Mouse (Mus musculus) heart, embryonic 14.5 days (tissue): ENCODE measurements around the gene 9430097D07Rik. TPM values are rescaled to one million over a fixed set of nuclear protein-coding genes. Genes with fewer than 3 reads are reported as not detected.

ENCODE experiments used
- ATAC-seq: fragments of 200-750 bp; cut with Nextera tagmentation; 2 replicates; pipeline ENCODE4 v1.8.0; 2017; ENCODE audit warnings: low read depth, moderate TSS enrichment; ENCODE audit not compliant: insufficient number of reproducible peaks, insufficient read depth, low FRiP score
- H3K27ac ChIP-seq, 2 experiments: fragments of 200-500 bp in 1 of 2; fragments of 300-500 bp in 1 of 2; sonication (generic) in 1 of 2; replicated peaks in 1 of 2; 2 replicates each; pipeline ENCODE4 v1.5.1; 2012 to 2014; ENCODE audit warnings: low read depth in 2 of 2, low read length in 2 of 2, control low read depth in 1 of 2, mild to moderate bottlenecking in 1 of 2, mixed read lengths in 1 of 2; ENCODE audit not compliant: control insufficient read depth in 1 of 2, insufficient read depth in 1 of 2
- H3K27me3 ChIP-seq: fragments of 300-500 bp; sonication (generic); 2 replicates; pipeline ENCODE4 v1.6.1; 2014; ENCODE audit warnings: mild to moderate bottlenecking, low read length, control low read depth; ENCODE audit not compliant: control insufficient read depth, insufficient read depth
- H3K36me3 ChIP-seq: fragments of 300-500 bp; sonication (generic); 2 replicates; pipeline ENCODE4 v1.6.1; 2014; ENCODE audit warnings: mild to moderate bottlenecking, control low read depth, low read length, mixed read lengths; ENCODE audit not compliant: control insufficient read depth, insufficient read depth
- H3K4me1 ChIP-seq, 2 experiments: fragments of 200-500 bp in 1 of 2; fragments of 300-500 bp in 1 of 2; sonication (generic) in 1 of 2; 2 replicates each; pipeline ENCODE4 v1.6.1; 2012 to 2014; ENCODE audit warnings: low read length in 2 of 2, control low read depth in 1 of 2, mixed read lengths in 1 of 2; ENCODE audit not compliant: control insufficient read depth in 2 of 2, insufficient read depth in 2 of 2
- H3K4me2 ChIP-seq: fragments of 300-500 bp; sonication (generic); 2 replicates; pipeline ENCODE4 v1.6.1; 2014; ENCODE audit warnings: mild to moderate bottlenecking, low read length
- H3K4me3 ChIP-seq, 2 experiments: fragments of 200-500 bp in 1 of 2; fragments of 300-500 bp in 1 of 2; sonication (generic) in 1 of 2; 2 replicates each; pipeline ENCODE4 v1.5.1; 2012 to 2014; ENCODE audit warnings: low read length in 2 of 2, mild to moderate bottlenecking in 2 of 2, control low read depth in 1 of 2, low read depth in 1 of 2, moderate library complexity in 1 of 2; ENCODE audit not compliant: control insufficient read depth in 1 of 2, insufficient read depth in 1 of 2
- H3K9ac ChIP-seq: fragments of 300-500 bp; sonication (generic); 2 replicates; pipeline ENCODE4 v1.6.1; 2014; ENCODE audit warnings: mild to moderate bottlenecking, low read length
- H3K9me3 ChIP-seq: fragments of 300-500 bp; sonication (generic); 2 replicates; pipeline ENCODE4 v1.6.1; 2016; ENCODE audit warnings: low read length, control low read depth; ENCODE audit not compliant: control insufficient read depth
- WGBS: fragments of 180-500 bp; shearing (Covaris S2); extraction: QIAGEN DNeasy Blood & Tissue Kit; methylation state at CpG from one replicate; pipeline ENCODE4 v1.1.7; 2014; 5-methylcytosine and 5-hydroxymethylcytosine counted together
- polyA plus RNA-seq: library from polyadenylated mRNA; unstranded; fragments of >200 nt; fragmentation: Nextera tagmentation; extraction: Ambion mirVana; gene quantifications from 2 replicates; pipeline ENCODE4 v1.2.1, GENCODE M21; 2014

The 9430097D07Rik gene
- polyA plus RNA-seq, 1 experiment from 2014 or later = not detected

DNA sequence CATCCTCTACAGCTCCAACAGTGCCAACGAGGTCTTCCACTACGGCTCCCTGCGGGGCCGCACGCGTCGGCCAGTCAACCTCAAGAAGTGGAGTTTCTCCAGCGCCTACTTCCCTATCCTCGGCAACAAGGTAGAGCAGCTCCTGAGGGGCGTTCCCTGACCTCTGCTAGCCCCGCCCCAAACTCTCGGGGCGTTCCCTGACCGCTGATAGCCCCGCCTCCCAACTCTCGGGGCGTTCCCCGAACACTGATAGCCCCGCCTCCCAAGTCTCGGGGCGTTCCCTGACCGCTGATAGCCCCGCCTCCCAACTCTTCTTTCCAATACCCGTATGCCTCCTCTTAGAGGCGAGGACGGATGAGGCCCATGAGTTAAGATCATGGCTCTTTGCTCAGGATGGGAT is 36.8 kb upstream of the 9430097D07Rik start:
- Histone ChIP-seq H3K27me3 (no peaks in the 10 kb centered on the region), H3K36me3 (peaks cover 43% of the 10 kb centered on the region), H3K4me3 (no peak overlapping the region), H3K4me2 (no peak overlapping the region), H3K9me3 (peaks cover under 1% of the 10 kb centered on the region; the same call in 1 of the 2 replicates), H3K9ac (no peak overlapping the region), H3K4me1 (peaks cover 25 to 43% of the 10 kb centered on the region in 2 experiments), H3K27ac (no peak overlapping the region)
- 70% methylated on average over 26 of the region's 26 CpGs for WGBS
- ATAC-seq = no peak

DNA sequence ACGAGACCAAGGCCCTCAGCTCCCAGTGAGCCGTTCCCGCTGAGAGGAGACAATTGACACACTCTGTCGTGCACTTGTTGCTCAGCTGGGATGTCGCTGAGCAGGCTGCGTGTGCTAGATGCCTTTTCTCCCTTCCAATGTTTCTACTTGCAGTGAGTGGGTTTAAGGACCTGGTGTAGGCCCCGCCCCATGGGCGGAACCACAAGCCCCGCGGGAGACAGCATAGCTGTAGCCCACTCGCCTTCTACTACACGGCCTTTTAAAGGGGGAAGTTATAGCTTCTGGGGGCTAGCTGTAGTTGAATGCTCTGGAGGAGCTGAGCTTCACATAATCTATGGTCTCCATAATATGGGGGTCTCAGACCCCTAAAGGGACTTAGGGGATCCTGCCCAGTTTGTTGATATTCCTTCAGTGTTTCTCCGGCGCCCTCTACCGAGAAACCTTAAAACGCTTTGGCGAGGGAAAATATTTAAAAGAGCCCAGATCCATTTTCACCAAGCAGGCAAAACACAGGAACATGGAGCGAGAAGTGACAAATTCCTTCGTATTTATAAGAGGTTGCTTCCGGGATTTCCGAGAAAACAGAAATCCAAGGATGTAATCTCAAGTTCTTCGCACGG is 35.2 kb upstream of the 9430097D07Rik start:
- WGBS = 9% methylated on average over 23 of the region's 23 CpGs
- H3K27me3 ChIP-seq = no peaks in the 10 kb centered on the region
- no peaks in the 10 kb centered on the region for H3K9me3 ChIP-seq
- H3K9ac ChIP-seq = peak overlapping the region; percentile 60
- ATAC-seq = no peak
- H3K4me1 ChIP-seq = peaks cover 25 to 44% of the 10 kb centered on the region in 2 experiments
- H3K4me2 ChIP-seq = peak overlapping the region; percentile 80
- H3K36me3 ChIP-seq = peaks cover 29% of the 10 kb centered on the region
- H3K4me3 ChIP-seq = peak overlapping the region; percentile 39 to 44
- peak overlapping the region; percentile 53 to 63; a peak in 3 of 4 replicates for H3K27ac ChIP-seq

DNA sequence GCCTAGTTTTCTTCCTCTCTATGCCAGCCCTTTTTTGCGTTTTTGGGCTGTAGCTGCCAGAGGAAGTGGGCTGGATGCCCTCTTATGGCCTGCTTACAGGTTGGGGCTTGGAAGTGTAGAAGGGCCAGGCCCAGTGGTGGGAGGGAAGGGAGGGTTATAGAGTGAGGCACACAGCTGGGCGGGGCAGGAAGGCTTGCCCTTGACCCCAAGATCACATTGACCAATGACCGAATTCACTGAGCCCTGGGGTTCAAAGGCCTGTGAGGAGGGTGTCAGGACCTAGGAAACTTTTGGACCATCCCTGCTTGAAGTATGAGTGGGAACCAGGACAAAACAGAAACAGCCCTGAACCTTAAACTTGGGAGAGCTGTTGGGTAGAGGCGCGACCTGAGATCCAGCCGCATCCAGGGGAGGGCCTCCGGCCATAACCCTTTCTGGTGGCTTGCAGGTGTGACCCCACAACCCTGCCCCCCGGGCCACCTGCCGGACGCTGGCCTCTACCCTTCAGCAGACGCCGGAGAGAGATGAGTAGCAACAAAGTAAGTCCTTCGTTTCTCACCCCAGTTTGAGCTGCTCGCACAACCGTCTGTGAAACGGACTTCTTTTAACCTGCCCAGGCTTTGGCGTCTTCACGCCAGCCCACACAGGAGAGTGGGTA is 33.4 kb upstream of the 9430097D07Rik start:
- H3K4me1 ChIP-seq = peaks cover 25 to 44% of the 10 kb centered on the region in 2 experiments
- peak overlapping the region; percentile 74 to 80 for H3K4me3 ChIP-seq
- H3K36me3 ChIP-seq = peaks cover 15% of the 10 kb centered on the region
- H3K9me3 ChIP-seq = no peaks in the 10 kb centered on the region
- peak overlapping the region; percentile 80 for H3K4me2 ChIP-seq
- 34% methylated on average over 18 of the region's 18 CpGs for WGBS
- H3K27me3 ChIP-seq = no peaks in the 10 kb centered on the region
- peak overlapping the region; percentile 88 to 91 for H3K27ac ChIP-seq
- H3K9ac ChIP-seq = peak overlapping the region; percentile 80
- peak; percentile 45 for ATAC-seq

DNA sequence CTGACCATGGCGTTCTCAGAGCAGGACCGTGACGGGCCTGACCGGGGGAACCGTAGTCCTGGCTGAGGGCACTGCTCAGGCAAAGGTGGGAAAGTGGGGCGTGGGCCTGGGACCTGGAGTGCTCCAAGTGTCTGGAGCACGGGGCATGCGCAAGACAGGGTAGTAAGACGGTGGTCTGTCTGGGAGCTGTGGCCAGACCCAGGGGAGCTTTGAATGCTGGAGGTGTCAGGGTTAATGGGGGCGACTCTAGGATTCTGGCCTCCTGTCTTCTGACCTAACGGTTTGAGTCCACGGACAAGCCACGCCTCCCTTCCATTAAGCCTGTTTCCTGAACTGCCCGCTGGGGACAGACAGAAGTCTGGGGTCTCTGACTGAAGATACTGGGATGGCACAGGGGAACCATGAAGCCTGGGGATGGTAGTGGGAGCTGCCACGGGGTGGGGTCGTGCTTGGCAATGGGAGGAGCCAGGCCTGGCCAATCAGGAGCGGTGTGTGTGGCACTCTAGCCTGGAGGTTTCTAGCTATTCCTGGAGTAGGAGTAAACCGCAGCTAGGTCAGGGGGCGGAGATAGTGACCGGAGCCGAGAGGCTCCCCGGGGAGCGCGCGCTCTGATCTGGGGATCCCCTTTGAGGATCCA is 32.8 kb upstream of the 9430097D07Rik start:
- H3K4me3 ChIP-seq = peak overlapping the region; percentile 74 to 80
- H3K27ac ChIP-seq = peak overlapping the region; percentile 88 to 91
- peak overlapping the region; percentile 80 for H3K4me2 ChIP-seq
- WGBS = 3% methylated on average over 25 of the region's 25 CpGs
- H3K36me3 ChIP-seq = peaks cover 11% of the 10 kb centered on the region
- peak; percentile 79 for ATAC-seq
- H3K9ac ChIP-seq = peak overlapping the region; percentile 80
- H3K4me1 ChIP-seq = peaks cover 25 to 40% of the 10 kb centered on the region in 2 experiments
- no peaks in the 10 kb centered on the region for H3K27me3 ChIP-seq
- no peaks in the 10 kb centered on the region for H3K9me3 ChIP-seq

DNA sequence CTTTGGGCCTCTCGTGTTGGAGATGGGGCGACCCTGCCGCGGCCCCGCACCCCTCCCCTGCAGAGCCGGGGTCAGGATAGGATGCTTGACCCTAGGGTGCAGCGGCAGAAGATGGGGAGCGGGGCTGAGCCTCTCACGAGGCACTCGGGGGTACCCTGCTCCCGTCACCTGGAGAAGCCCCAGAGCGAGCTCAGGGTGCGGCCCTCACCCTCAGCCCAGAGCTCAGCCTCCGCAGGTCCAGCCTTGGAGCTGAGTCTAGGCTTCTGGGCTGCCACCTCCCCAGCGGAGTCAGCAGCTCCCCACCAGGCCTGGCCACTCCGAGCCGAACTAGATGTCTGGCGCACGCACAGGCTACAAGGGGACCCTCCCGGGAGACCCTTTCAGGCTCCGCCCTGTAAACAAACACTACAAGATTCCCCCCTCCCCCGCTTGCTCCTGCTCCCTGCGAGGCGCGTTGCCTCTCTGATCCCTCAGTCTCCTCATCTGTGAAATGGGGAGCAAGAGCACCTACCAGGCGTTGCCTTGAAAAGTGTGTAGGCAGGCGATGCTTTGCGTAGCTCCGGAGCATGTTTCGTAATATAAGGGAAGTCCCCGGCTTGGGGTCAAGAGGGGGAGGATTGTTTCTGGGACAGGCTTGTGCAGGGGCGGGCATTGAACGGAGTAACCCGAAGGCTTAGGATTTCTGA is 31.9 kb upstream of the 9430097D07Rik start:
- no peak for ATAC-seq
- no peaks in the 10 kb centered on the region for H3K27me3 ChIP-seq
- H3K9me3 ChIP-seq = no peaks in the 10 kb centered on the region
- H3K4me2 ChIP-seq = peak overlapping the region; percentile 80
- 3% methylated on average over 34 of the region's 34 CpGs for WGBS
- peaks cover 4% of the 10 kb centered on the region for H3K36me3 ChIP-seq
- peaks cover 25 to 41% of the 10 kb centered on the region in 2 experiments for H3K4me1 ChIP-seq
- H3K27ac ChIP-seq = peak overlapping the region; percentile 25 to 91; a peak in 3 of 4 replicates
- peak overlapping the region; percentile 86 for H3K9ac ChIP-seq
- peak overlapping the region; percentile 74 to 80 for H3K4me3 ChIP-seq

DNA sequence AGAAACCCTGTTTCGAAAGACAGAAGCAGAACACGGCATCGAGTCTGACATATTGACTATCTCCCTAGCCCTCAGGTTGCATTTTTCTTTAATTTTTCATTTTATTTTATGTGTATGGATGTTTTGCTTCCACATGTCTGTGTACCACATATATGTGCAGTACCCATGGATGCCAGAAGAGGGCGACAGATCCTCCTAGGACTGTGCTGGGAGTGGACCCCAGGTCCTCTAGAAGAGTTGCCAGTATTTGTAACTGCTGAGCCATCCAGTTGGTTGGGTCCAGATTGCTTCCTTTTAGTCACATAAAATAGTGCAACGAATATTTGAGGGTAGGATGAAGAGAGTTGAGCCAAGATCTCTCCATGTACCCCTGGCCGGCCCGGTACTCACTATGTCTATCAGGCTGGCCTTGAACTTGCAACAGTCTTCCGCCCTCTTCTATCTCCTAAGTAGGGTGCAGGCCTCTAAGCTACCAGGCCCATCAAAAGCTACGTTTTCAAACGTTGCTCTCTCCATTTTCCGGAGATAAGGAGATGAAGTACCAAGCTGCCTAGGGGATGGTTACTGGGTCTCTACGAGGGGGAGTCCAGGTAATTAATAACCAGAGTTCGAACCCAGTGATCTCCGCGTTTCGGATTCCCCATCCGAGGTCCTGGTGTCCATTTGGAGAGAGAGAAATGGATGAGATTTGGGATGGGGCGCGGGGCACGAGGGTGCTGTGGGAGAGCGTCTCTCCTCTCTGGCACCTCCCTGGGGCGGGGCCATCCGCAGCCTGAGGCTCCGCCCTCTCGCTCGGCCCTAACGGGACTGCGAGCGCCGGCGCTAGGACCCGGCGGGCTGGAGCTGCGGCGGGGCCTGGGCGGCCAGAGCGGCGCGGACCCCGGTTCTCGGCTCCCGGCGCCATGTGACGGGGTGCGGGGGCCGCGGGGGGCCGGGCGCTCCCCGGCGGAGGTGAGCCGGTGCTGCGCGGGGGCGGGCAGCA is 31.0 kb upstream of the 9430097D07Rik start:
- Histone ChIP-seq H3K9me3 (no peaks in the 10 kb centered on the region), H3K36me3 (no peaks in the 10 kb centered on the region), H3K4me2 (peak overlapping the region; percentile 80), H3K9ac (peak overlapping the region; percentile 86), H3K27me3 (no peaks in the 10 kb centered on the region), H3K27ac (peak overlapping the region in 1 of 2 experiments; percentile 91; a peak in 2 of 4 replicates), H3K4me3 (peak overlapping the region; percentile 74 to 80), H3K4me1 (peaks cover 25 to 49% of the 10 kb centered on the region in 2 experiments)
- 11% methylated on average over 48 of the region's 55 CpGs for WGBS
- peak; percentile 44 for ATAC-seq
